Mouse (Mus musculus) thymus, adult 2 months (tissue): ENCODE results near the gene Psmb3. TPM values are rescaled to one million over a fixed set of nuclear protein-coding genes. Genes with fewer than 3 reads are reported as not detected.

ENCODE experiments used
- DNase-seq: peaks from one replicate; pipeline ENCODE4 v3.0.0; 2021
- H3K27ac ChIP-seq: fragments of 200-500 bp; 2 replicates; pipeline ENCODE4 v1.5.1; 2012; ENCODE audit warnings: low read length, control low read depth; ENCODE audit not compliant: control insufficient read depth, insufficient read depth
- H3K27me3 ChIP-seq: fragments of 200-500 bp; 2 replicates; pipeline ENCODE4 v1.6.1; 2012; ENCODE audit warnings: mild to moderate bottlenecking, low read length, moderate library complexity, mixed read lengths; ENCODE audit not compliant: control insufficient read depth, insufficient read depth
- H3K36me3 ChIP-seq: fragments of 200-500 bp; 2 replicates; pipeline ENCODE4 v1.6.1; 2012; ENCODE audit warnings: mild to moderate bottlenecking, low read length, moderate library complexity; ENCODE audit not compliant: control insufficient read depth, insufficient read depth
- H3K4me1 ChIP-seq: fragments of 200-500 bp; replicated peaks from 2 replicates; pipeline ENCODE4 v1.6.1; 2012; ENCODE audit warnings: low read length; ENCODE audit not compliant: control insufficient read depth, insufficient read depth
- H3K4me3 ChIP-seq: fragments of 200-500 bp; 2 replicates; pipeline ENCODE4 v1.5.1; 2012; ENCODE audit warnings: mild to moderate bottlenecking, low read length, control low read depth, moderate library complexity; ENCODE audit not compliant: control insufficient read depth, insufficient read depth
- CTCF ChIP-seq: fragments of 200-500 bp; IDR thresholded peaks from 2 replicates; pipeline ENCODE4 v1.5.1; 2012; ENCODE audit warnings: mild to moderate bottlenecking, control low read depth, low read length, moderate library complexity, borderline replicate concordance; ENCODE audit not compliant: control insufficient read depth, poor library complexity, insufficient read depth; ENCODE audit errors: extremely low read depth
- POLR2A ChIP-seq: fragments of 200-500 bp; IDR thresholded peaks from 2 replicates; pipeline ENCODE4 v1.6.1; 2012; ENCODE audit warnings: mild to moderate bottlenecking, low read length, control low read depth, moderate library complexity; ENCODE audit not compliant: control insufficient read depth, poor library complexity, insufficient read depth; ENCODE audit errors: extremely low read depth
- WGBS: fragments of 180-500 bp; shearing (Covaris S2); methylation state at CpG from one replicate; pipeline ENCODE4 v1.1.7; 2018; 5-methylcytosine and 5-hydroxymethylcytosine counted together
- polyA plus RNA-seq: library from polyadenylated mRNA; depleted of rRNA; stranded (reverse); fragments of >200 nt; gene quantifications from 2 replicates; pipeline ENCODE4 v1.2.3, GENCODE M21; 2012

Gene Psmb3
- polyA plus RNA-seq, 1 experiment = 477 TPM

- Histone ChIP-seq H3K27me3 (peaks cover 14% of the 10 kb centered on the region; the same call in 1 of the 2 replicates), H3K4me3 (peak overlapping the region; percentile 37), H3K4me1 (peaks cover 25% of the 10 kb centered on the region), H3K27ac (no peak overlapping the region), H3K36me3 (no peaks in the 10 kb centered on the region)
- WGBS = under 1% methylated on average over 63 of the region's 63 CpGs
- DNase-seq = no peak
- no peak for TF ChIP-seq CTCF
- TF ChIP-seq POLR2A = no peak
These were observed 4.2 kb upstream of the Psmb3 start for GRCm38 (mm10) chr11:97698741-97699611.

- WGBS = 0% methylated on average over 9 of the region's 9 CpGs
- H3K4me1 ChIP-seq = peaks cover 29% of the 10 kb centered on the region
- DNase-seq = no peak
These were observed 3.6 kb upstream of the Psmb3 start for GRCm38 (mm10) chr11:97699626-97700002.

GRCm38 (mm10) chr11:97700003-97700745, 3.0 kb upstream of the Psmb3 start, which contains the start of gene Pcgf2:
Pcgf2 (minus strand) TSS chr11:97700497.
- TF ChIP-seq CTCF = no peak
- TF ChIP-seq POLR2A = no peak
- under 1% methylated on average over 85 of the region's 85 CpGs for WGBS
- Histone ChIP-seq H3K4me3 (peak within 1 kb of the TSS; percentile 43), H3K36me3 (no peaks in the 10 kb centered on the region), H3K4me1 (peaks cover 29% of the 10 kb centered on the region), H3K27me3 (peaks cover 14% of the 10 kb centered on the region; the same call in 1 of the 2 replicates), H3K27ac (no peak within 1 kb of the TSS)
- no peak for DNase-seq

More at GRCm38 (mm10) chr11:97699626-97700002, 3.6 kb upstream of the Psmb3 start:
- H3K4me3 ChIP-seq = peak overlapping the region; percentile 43
- no peak overlapping the region for H3K27ac ChIP-seq
- peaks cover 14% of the 10 kb centered on the region; the same call in 1 of the 2 replicates for H3K27me3 ChIP-seq
- H3K36me3 ChIP-seq = no peaks in the 10 kb centered on the region
- no peak for TF ChIP-seq CTCF
- TF ChIP-seq POLR2A = no peak

GRCm38 (mm10) chr11:97700746-97701580, 2.2 kb upstream of the Psmb3 start:
- Histone ChIP-seq H3K4me3 (peak overlapping the region; percentile 43), H3K36me3 (no peaks in the 10 kb centered on the region), H3K4me1 (peaks cover 29% of the 10 kb centered on the region), H3K27me3 (peaks cover 14% of the 10 kb centered on the region; the same call in 1 of the 2 replicates), H3K27ac (no peak overlapping the region)
- 24% methylated on average over 30 of the region's 30 CpGs for WGBS
- no peak for DNase-seq
- TF ChIP-seq POLR2A (no peak), CTCF (no peak)

DNA sequence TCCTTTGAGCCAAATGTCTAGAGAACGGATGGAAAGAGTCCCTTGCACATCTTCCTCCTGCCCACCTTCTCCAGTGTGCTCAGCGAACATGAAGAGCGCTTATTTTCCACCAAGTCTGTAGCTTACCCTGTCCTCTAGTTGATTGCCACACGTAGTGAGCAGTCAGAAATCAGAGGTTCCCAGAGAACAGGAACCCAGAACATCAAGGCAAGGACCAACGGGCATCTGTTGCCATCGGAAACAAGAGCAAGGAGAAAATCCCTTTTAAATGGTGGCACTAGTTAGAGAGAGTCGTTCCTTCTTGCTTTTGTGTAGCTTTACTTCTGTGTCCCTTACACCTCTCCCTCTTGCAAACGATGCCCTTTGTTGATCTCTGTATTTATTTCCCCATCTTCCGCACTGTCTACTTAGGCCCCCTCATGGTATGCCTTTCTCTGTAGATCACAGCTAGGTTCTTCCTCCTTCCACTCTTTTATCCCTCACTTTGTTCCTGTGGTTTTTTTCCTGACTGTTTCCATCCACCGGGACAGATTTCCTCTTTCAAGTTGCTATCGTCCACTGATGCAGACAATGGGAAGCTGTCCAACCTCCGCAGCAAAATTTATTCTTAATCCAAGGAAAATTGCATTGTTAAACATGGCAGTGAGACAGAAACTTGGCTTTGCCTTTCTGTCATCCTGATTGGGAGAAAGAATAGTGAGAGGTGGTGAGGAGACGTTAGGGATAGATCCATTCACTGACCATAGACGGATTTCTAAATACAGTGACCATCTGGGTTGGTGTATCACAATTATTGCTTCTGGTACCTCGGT, 1.4 kb upstream of the Psmb3 start:
- peaks cover 7% of the 10 kb centered on the region for H3K36me3 ChIP-seq
- DNase-seq = no peak
- no peak overlapping the region for H3K4me3 ChIP-seq
- peaks cover 14% of the 10 kb centered on the region; the same call in 1 of the 2 replicates for H3K27me3 ChIP-seq
- H3K4me1 ChIP-seq = peaks cover 29% of the 10 kb centered on the region
- no peak for TF ChIP-seq CTCF
- TF ChIP-seq POLR2A = no peak
- H3K27ac ChIP-seq = no peak overlapping the region
- 50% methylated on average over 15 of the region's 15 CpGs for WGBS
